ENCODE assay signal across 11 mouse cellular contexts in genomic region chr1:134095033-134095612, GRCm38 (mm10). TPM values are rescaled to one million over a fixed set of nuclear protein-coding genes. Genes with fewer than 3 reads are reported as not detected.
DNase-seq lines count a peak whose midpoint lies in the region; ATAC-seq and TF ChIP-seq lines count a peak whose summit lies in the region.
"Had no signal": no experiment of that assay in that cellular context is flagged by ENCODE, and none has a peak within 500 bp of the region (broad histone marks: within the 10 kb centered on the region; RNA-seq: fewer than 3 reads in every experiment).

No protein-coding gene starts in this region.

- intact Hi-C loops in gastrocnemius, adult 2 months (cut with DNase I), result no loop called here

- 63% methylated on average over 7 of the region's 7 CpGs for WGBS in lung, embryonic 15.5 days
- 64% methylated on average over 7 of the region's 7 CpGs for WGBS in forebrain, embryonic 12.5 days

- H3K9me3 ChIP-seq in lung, embryonic 15.5 days, result no peaks in the 10 kb centered on the region
- H3K9me3 ChIP-seq in forebrain, embryonic 12.5 days, result no peaks in the 10 kb centered on the region
- H3K9me3 ChIP-seq in megakaryocyte, embryonic 14.5 days, result no peaks in the 10 kb centered on the region
- H3K9me3 ChIP-seq: neural tube, embryonic 12.5 days had no signal

- no peak overlapping the region; the same call in 1 of the 2 replicates for H3K9ac ChIP-seq in lung, embryonic 15.5 days
- 0 out of 2 replicates have a peak overlapping the region, but pooled peaks have one; percentile 12 for H3K9ac ChIP-seq in forebrain, embryonic 12.5 days
- H3K9ac ChIP-seq: neural tube, embryonic 12.5 days had no signal

- no peak for ATAC-seq in lung, embryonic 15.5 days (ENCODE audit: borderline replicate concordance, extremely low read depth, low FRiP score, low TSS enrichment)
- no peak for ATAC-seq in forebrain, embryonic 12.5 days (ENCODE audit: low FRiP score)

- H3K27ac ChIP-seq in gastrocnemius, adult 2 months, result peak overlapping the region; percentile 100
- peak overlapping the region; percentile 96 for H3K27ac ChIP-seq in lung, embryonic 15.5 days
- peak overlapping the region; percentile 94 for H3K27ac ChIP-seq in forebrain, embryonic 12.5 days

- no peaks in the 10 kb centered on the region for H3K36me3 ChIP-seq in lung, embryonic 15.5 days
- no peaks in the 10 kb centered on the region for H3K36me3 ChIP-seq in forebrain, embryonic 12.5 days (replicated peaks)
- H3K36me3 ChIP-seq in megakaryocyte, embryonic 14.5 days (replicated peaks; ENCODE audit: low read length), result no peaks in the 10 kb centered on the region
- H3K36me3 ChIP-seq: neural tube, embryonic 12.5 days had no signal

- DNase-seq in gastrocnemius, adult 2 months, result no peak
- no peak for DNase-seq in gastrocnemius, postnatal 10 days
- DNase-seq in lung, postnatal 36 days, result no peak
- no peak for DNase-seq in embryo, embryonic 10 days (ENCODE audit: low spot score)
- DNase-seq in MN1 (ENCODE audit: low spot score), result no peak
- DNase-seq: kidney, adult 2 months had no signal

- TF ChIP-seq CTCF in gastrocnemius, adult 2 months (IDR thresholded peaks at IDR 0.05), result no peak

- H3K4me1 ChIP-seq in lung, embryonic 15.5 days, result peaks cover 77% of the 10 kb centered on the region
- H3K4me1 ChIP-seq in forebrain, embryonic 12.5 days, result peaks cover 78% of the 10 kb centered on the region
- H3K4me1 ChIP-seq in megakaryocyte, embryonic 14.5 days, result peaks cover 92% of the 10 kb centered on the region

- H3K27me3 ChIP-seq in lung, embryonic 15.5 days, result no peaks in the 10 kb centered on the region
- peaks cover 6% of the 10 kb centered on the region; the same call in 1 of the 2 replicates for H3K27me3 ChIP-seq in forebrain, embryonic 12.5 days
- H3K27me3 ChIP-seq in megakaryocyte, embryonic 14.5 days (replicated peaks), result no peaks in the 10 kb centered on the region
- H3K27me3 ChIP-seq: neural tube, embryonic 12.5 days had no signal

- H3K4me2 ChIP-seq in lung, embryonic 15.5 days, result no peak overlapping the region
- no peak overlapping the region; the same call in 1 of the 2 replicates for H3K4me2 ChIP-seq in forebrain, embryonic 12.5 days

- H3K4me3 ChIP-seq in gastrocnemius, adult 2 months, result no peak overlapping the region
- no peak overlapping the region for H3K4me3 ChIP-seq in lung, embryonic 15.5 days
- H3K4me3 ChIP-seq in forebrain, embryonic 12.5 days (replicated peaks), result no peak overlapping the region
- H3K4me3 ChIP-seq in megakaryocyte, embryonic 14.5 days (replicated peaks), result peak overlapping the region; percentile 71
- H3K4me3 ChIP-seq: neural tube, embryonic 12.5 days had no signal

RNA-seq across cellular contexts. Expression of gene Chit1, which starts 15.9 kb away (rescaled TPM):
- not detected for total RNA-seq in gastrocnemius, adult 2 months (2021)
- under 1 TPM in 1 of 2 experiments, not detected in 1; 0.16 TPM for total RNA-seq in gastrocnemius, postnatal 10 days (2021)
- 0.19 and 0.35 TPM in 2 replicates for polyA plus RNA-seq in lung, embryonic 15.5 days (2015; fragmentation: Nextera tagmentation; extraction: Ambion mirVana)
- not detected in 2 replicates for polyA plus RNA-seq in forebrain, embryonic 12.5 days (2016; fragmentation: Nextera tagmentation; extraction: Ambion mirVana)
- not detected in 2 replicates for polyA plus RNA-seq in megakaryocyte, embryonic 14.5 days (2012; ENCODE audit: insufficient read depth, low replicate concordance)
- total RNA-seq: left cerebral cortex, postnatal 25 days had no signal
- polyA plus RNA-seq: kidney, adult 2 months had no signal

RNA-seq across cellular contexts. Expression of gene Btg2, which starts 16.2 kb away (rescaled TPM):
- 10 to 100 TPM; 14.1 to 46.8 TPM for total RNA-seq in gastrocnemius, adult 2 months (2021)
- total RNA-seq in gastrocnemius, postnatal 10 days (2021), result 10 to 100 TPM; 25.0 to 30.4 TPM
- 111 and 115 TPM in 2 replicates for polyA plus RNA-seq in lung, embryonic 15.5 days (2015; fragmentation: Nextera tagmentation; extraction: Ambion mirVana)
- polyA plus RNA-seq in forebrain, embryonic 12.5 days (2016; fragmentation: Nextera tagmentation; extraction: Ambion mirVana), result 128 and 135 TPM in 2 replicates
- polyA plus RNA-seq in megakaryocyte, embryonic 14.5 days (2012; ENCODE audit: insufficient read depth, low replicate concordance), result 8.3 and 13.9 TPM in 2 replicates

RNA-seq across cellular contexts. Expression of gene Fmod, which starts 58.1 kb away (rescaled TPM):
- 100 to 1,000 TPM in 1 of 2 experiments, 10 to 100 TPM in 1; 53.6 to 322 TPM for total RNA-seq in gastrocnemius, adult 2 months (2021)
- total RNA-seq in gastrocnemius, postnatal 10 days (2021), result 100 to 1,000 TPM; 214 to 221 TPM
- 193 and 195 TPM in 2 replicates for polyA plus RNA-seq in lung, embryonic 15.5 days (2015; fragmentation: Nextera tagmentation; extraction: Ambion mirVana)
- 2.2 and 3.3 TPM in 2 replicates for polyA plus RNA-seq in forebrain, embryonic 12.5 days (2016; fragmentation: Nextera tagmentation; extraction: Ambion mirVana)
- polyA plus RNA-seq in megakaryocyte, embryonic 14.5 days (2012; ENCODE audit: insufficient read depth, low replicate concordance), result not detected in 2 replicates

Comparison
In these comparisons a context has a peak if more than half of its experiments do, and no peak if none do; other contexts are left out.
1. RNA of gene Fmod, which starts 58.1 kb away (polyA plus RNA-seq): 193 to 195 TPM in lung, embryonic 15.5 days; 2.2 to 3.3 TPM in forebrain, embryonic 12.5 days and not detected in megakaryocyte, embryonic 14.5 days; every median in the first group is over 10 times any median in the second.
2. Peak in every context shown above with its lines, with median percentiles within 50 percentile points of each other: H3K27ac ChIP-seq.